In the genomic region with DNA sequence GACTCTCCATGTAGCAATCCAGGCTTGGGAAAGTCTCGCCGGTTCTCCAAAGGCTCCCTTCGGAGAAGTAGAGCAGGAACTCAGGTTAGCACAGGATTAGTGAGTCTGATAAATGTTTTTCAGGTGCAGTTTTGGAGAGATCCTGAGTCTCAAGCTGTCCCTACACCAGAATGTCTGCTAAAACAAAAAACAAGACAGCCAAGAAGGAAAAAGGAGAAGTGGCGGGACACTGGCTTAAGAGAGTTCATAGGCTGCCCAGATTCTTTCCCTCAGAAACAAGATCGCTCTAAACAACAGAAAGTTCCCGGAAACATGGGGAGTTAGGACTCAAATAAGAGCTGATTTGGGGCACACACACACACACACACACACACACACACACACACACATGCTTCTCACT, we compare ENCODE assay signal across 16 mouse cellular contexts.
DNase-seq lines count a peak whose midpoint lies in the region; ATAC-seq and TF ChIP-seq lines count a peak whose summit lies in the region.
"Had no signal": no experiment of that assay in that cellular context is flagged by ENCODE, and none has a peak within 500 bp of the region (broad histone marks: within the 10 kb centered on the region; RNA-seq: fewer than 3 reads in every experiment).

No protein-coding gene starts in this region.

- intact Hi-C loops in heart, postnatal 10 days (cut with DNase I), result no loop called here

- TF ChIP-seq CTCF in midbrain, postnatal 0 days (IDR thresholded peaks at IDR 0.05), result no peak

- no peaks in the 10 kb centered on the region for H3K9me3 ChIP-seq in forebrain, embryonic 10.5 days
- H3K9me3 ChIP-seq in forebrain, embryonic 12.5 days, result no peaks in the 10 kb centered on the region
- H3K9me3 ChIP-seq in midbrain, embryonic 10.5 days (replicated peaks), result no peaks in the 10 kb centered on the region
- no peaks in the 10 kb centered on the region for H3K9me3 ChIP-seq in midbrain, postnatal 0 days (ENCODE audit: low read length)
- H3K9me3 ChIP-seq: embryonic facial prominence, embryonic 10.5 days; G1E; heart, embryonic 13.5 days; hindbrain, embryonic 13.5 days had no signal

- no peaks in the 10 kb centered on the region for H3K27me3 ChIP-seq in forebrain, embryonic 10.5 days (ENCODE audit: poor library complexity, severe bottlenecking)
- H3K27me3 ChIP-seq in forebrain, embryonic 12.5 days, result 0 out of 2 replicates have a peak, but pooled peaks cover 4% of the 10 kb centered on the region
- H3K27me3 ChIP-seq in midbrain, embryonic 10.5 days (ENCODE audit: low read depth, poor library complexity, severe bottlenecking), result no peaks in the 10 kb centered on the region
- H3K27me3 ChIP-seq in midbrain, postnatal 0 days (ENCODE audit: insufficient read depth, low read length), result no peaks in the 10 kb centered on the region
- H3K27me3 ChIP-seq: heart, embryonic 13.5 days; hindbrain, embryonic 13.5 days had no signal

- no peak for DNase-seq in forebrain, embryonic 10.5 days (ENCODE audit: extremely low spot score, low spot score)
- peak; percentile 61 for DNase-seq in heart, adult 11 months
- no peak for DNase-seq in heart, postnatal 10 days
- DNase-seq in midbrain, embryonic 10.5 days (ENCODE audit: low spot score), result no peak
- DNase-seq in midbrain, postnatal 0 days (ENCODE audit: low spot score), result no peak
- DNase-seq: adrenal gland, adult 8-10 months; B cell, adult 2 months had no signal

- 78% methylated on average over 6 of the region's 6 CpGs for WGBS in forebrain, embryonic 10.5 days
- 81% methylated on average over 6 of the region's 6 CpGs for WGBS in forebrain, embryonic 12.5 days
- WGBS in midbrain, embryonic 10.5 days, result 78% methylated on average over 6 of the region's 6 CpGs
- 75% methylated on average over 6 of the region's 6 CpGs for WGBS in midbrain, postnatal 0 days

- no peak overlapping the region for H3K4me2 ChIP-seq in forebrain, embryonic 12.5 days
- H3K4me2 ChIP-seq in midbrain, postnatal 0 days (ENCODE audit: low read depth, low read length, poor library complexity, severe bottlenecking), result no peak overlapping the region
- H3K4me2 ChIP-seq: heart, embryonic 13.5 days; hindbrain, embryonic 13.5 days had no signal

- 0 out of 2 replicates have a peak overlapping the region, but pooled peaks have one; percentile 44 for H3K27ac ChIP-seq in forebrain, embryonic 10.5 days
- H3K27ac ChIP-seq in forebrain, embryonic 12.5 days, result no peak overlapping the region
- peak overlapping the region; percentile 33 for H3K27ac ChIP-seq in midbrain, embryonic 10.5 days (replicated peaks)
- no peak overlapping the region for H3K27ac ChIP-seq in midbrain, postnatal 0 days (ENCODE audit: low read depth, low read length)
- H3K27ac ChIP-seq: heart, embryonic 13.5 days; hindbrain, embryonic 13.5 days had no signal

- no peaks in the 10 kb centered on the region for H3K36me3 ChIP-seq in forebrain, embryonic 10.5 days (replicated peaks)
- no peaks in the 10 kb centered on the region for H3K36me3 ChIP-seq in forebrain, embryonic 12.5 days (replicated peaks)
- no peaks in the 10 kb centered on the region for H3K36me3 ChIP-seq in midbrain, embryonic 10.5 days
- no peaks in the 10 kb centered on the region for H3K36me3 ChIP-seq in midbrain, postnatal 0 days (ENCODE audit: insufficient read depth, low read length)
- H3K36me3 ChIP-seq: embryonic facial prominence, embryonic 10.5 days; G1E; heart, embryonic 13.5 days; hindbrain, embryonic 13.5 days had no signal

- no peak for ATAC-seq in forebrain, embryonic 12.5 days (ENCODE audit: low FRiP score)
- ATAC-seq in midbrain, postnatal 0 days (ENCODE audit: low FRiP score), result no peak
- ATAC-seq in megakaryocyte-erythroid progenitor cell, adult 5-6 weeks (replicated peaks; ENCODE audit: low FRiP score, low TSS enrichment, poor library complexity, severe bottlenecking), result no peak
- ATAC-seq: CD4-positive, CD25-positive, alpha-beta regulatory T cell, adult 4 months; inflammation-experienced regulatory T-cells, adult 6 months; intestine, postnatal 0 days had no signal

- H3K9ac ChIP-seq in forebrain, embryonic 12.5 days, result no peak overlapping the region
- H3K9ac ChIP-seq in midbrain, postnatal 0 days (replicated peaks; ENCODE audit: low read length, poor library complexity, severe bottlenecking), result no peak overlapping the region
- H3K9ac ChIP-seq: heart, embryonic 13.5 days; hindbrain, embryonic 13.5 days had no signal

- H3K4me1 ChIP-seq in forebrain, embryonic 10.5 days, result peaks cover 13% of the 10 kb centered on the region
- peaks cover 6% of the 10 kb centered on the region; the same call in 1 of the 2 replicates for H3K4me1 ChIP-seq in forebrain, embryonic 12.5 days
- peaks cover 24% of the 10 kb centered on the region for H3K4me1 ChIP-seq in midbrain, embryonic 10.5 days
- peaks cover 3% of the 10 kb centered on the region; the same call in 1 of the 2 replicates for H3K4me1 ChIP-seq in midbrain, postnatal 0 days (ENCODE audit: insufficient read depth, low read length)
- H3K4me1 ChIP-seq: hindbrain, embryonic 13.5 days had no signal

- H3K4me3 ChIP-seq in forebrain, embryonic 10.5 days, result no peak overlapping the region
- H3K4me3 ChIP-seq in forebrain, embryonic 12.5 days (replicated peaks), result no peak overlapping the region
- no peak overlapping the region for H3K4me3 ChIP-seq in midbrain, embryonic 10.5 days
- H3K4me3 ChIP-seq in midbrain, postnatal 0 days (ENCODE audit: low read depth, low read length), result no peak overlapping the region
- H3K4me3 ChIP-seq: embryonic facial prominence, embryonic 10.5 days; heart, embryonic 13.5 days; hindbrain, embryonic 13.5 days had no signal

Comparison
In these comparisons a context has a peak if more than half of its experiments do, and no peak if none do; other contexts are left out.
1. H3K27ac ChIP-seq: peak in forebrain, embryonic 10.5 days (single experiment) and midbrain, embryonic 10.5 days (single experiment); none in forebrain, embryonic 12.5 days (single experiment) and midbrain, postnatal 0 days (single experiment).